Mouse (Mus musculus): ENCODE measurements around the gene AL731706.2. TPM values are rescaled to one million over a fixed set of nuclear protein-coding genes. Genes with fewer than 3 reads are reported as not detected.

AL731706.2 gene
- total and polyA plus RNA-seq, 3 experiments, result 8.3 to 75.9 TPM; not detected in 1

GRCm38 (mm10) chr2:136891951-136892371 lies 6.5 kb upstream of the AL731706.2 start (continued):
- TF ChIP-seq TCF12 (IDR thresholded peaks at IDR 0.05; ENCODE audit: low read depth, low read length) (0 out of 2 replicates have a peak, but pooled peaks have one; percentile 27), TBP (conservative IDR thresholded peaks at IDR 0.05; ENCODE audit: low read depth, low read length) (0 out of 2 replicates have a peak, but pooled peaks have one; percentile 57), POLR2A (IDR thresholded peaks at IDR 0.05; ENCODE audit: low read depth, low read length) (peak; percentile 86), RCOR1 (conservative IDR thresholded peaks at IDR 0.05; ENCODE audit: low read depth, low read length) (peak; percentile 100), ZMIZ1 (IDR thresholded peaks at IDR 0.05; ENCODE audit: low read depth, low read length) (no peak; the same call in 1 of the 2 replicates), CHD2 (IDR thresholded peaks at IDR 0.05; ENCODE audit: low read length) (no peak), SMC3 (IDR thresholded peaks at IDR 0.05; ENCODE audit: low read depth, low read length) (no peak), SIN3A (IDR thresholded peaks at IDR 0.05; ENCODE audit: low read length) (peak; percentile 29; the same call in 1 of the 2 replicates), IRF4 (IDR thresholded peaks at IDR 0.05; ENCODE audit: low read depth, low read length) (no peak), BHLHE40 (IDR thresholded peaks at IDR 0.05; ENCODE audit: low read depth, low read length) (no peak), MEF2A (IDR thresholded peaks at IDR 0.05; ENCODE audit: borderline replicate concordance, low read depth, low read length) (no peak; the same call in 1 of the 2 replicates), ZKSCAN1 (IDR thresholded peaks at IDR 0.05; ENCODE audit: borderline replicate concordance, low read depth, low read length) (no peak)

DNA sequence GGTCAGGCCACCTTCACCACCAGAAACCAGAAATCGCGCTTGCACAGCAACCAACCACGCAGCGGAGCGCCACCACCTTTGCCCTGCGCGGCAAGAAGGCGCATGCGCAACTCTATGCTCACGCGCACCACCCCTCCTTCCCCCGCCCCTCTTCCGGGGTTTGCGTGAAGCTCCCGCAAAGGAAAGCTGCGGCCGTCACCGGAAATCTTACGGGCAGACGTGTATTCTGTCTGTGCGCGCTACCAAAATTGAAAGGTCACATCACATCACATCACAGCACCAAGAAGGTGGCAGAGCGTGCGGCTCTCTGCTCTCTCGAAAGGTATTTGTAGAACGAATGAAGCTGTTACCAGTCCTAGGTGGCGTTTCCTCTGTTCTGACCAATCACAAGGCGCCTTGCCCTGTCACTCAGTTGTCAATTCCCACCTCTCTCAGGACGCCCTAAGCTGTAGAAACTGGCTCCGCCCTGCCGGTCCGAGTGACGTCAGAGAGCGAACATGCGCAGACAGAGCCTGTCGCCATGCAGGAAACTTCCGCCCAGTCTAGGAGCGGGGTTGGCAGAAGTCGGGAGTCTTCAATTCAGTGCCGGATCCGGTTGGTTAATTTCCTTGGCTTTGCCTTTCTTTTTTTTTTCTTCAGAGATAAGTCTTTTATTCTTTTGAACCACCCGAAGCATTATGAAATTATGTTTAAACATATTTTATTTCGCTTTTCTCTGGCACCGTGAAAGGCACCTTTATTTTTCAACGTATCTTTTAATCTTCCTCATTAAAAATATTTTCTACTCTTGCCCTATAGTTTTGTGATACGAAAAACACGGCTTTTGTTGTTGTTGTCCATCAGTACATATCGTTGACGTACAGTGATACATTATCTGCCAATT lies 5.8 kb upstream of the AL731706.2 start, which contains the start of the genes Slx4ip, AL731706.1 and Mkks:
Slx4ip (plus strand) TSS at position 151 of the 883 bp plus-strand sequence.
AL731706.1 (minus strand) TSS at position 322 of the 883 bp plus-strand sequence.
Mkks (minus strand) TSS at position 322 of the 883 bp plus-strand sequence.
- peak; percentile 99 for DNase-seq (ENCODE audit: extremely low read depth)
- TF ChIP-seq JUND (conservative IDR thresholded peaks at IDR 0.05; ENCODE audit: low read depth, low read length) (0 out of 2 replicates have a peak, but pooled peaks have one; percentile 8), CHD1 (IDR thresholded peaks at IDR 0.05; ENCODE audit: low read depth, low read length) (0 out of 2 replicates have a peak, but pooled peaks have one; percentile 25), BHLHE40 (IDR thresholded peaks at IDR 0.05; ENCODE audit: low read depth, low read length) (peak; percentile 54; the same call in 1 of the 2 replicates), ETS1 (conservative IDR thresholded peaks at IDR 0.05; ENCODE audit: low read depth, low read length) (0 out of 2 replicates have a peak, but pooled peaks have one; percentile 4), MEF2A (IDR thresholded peaks at IDR 0.05; ENCODE audit: borderline replicate concordance, low read depth, low read length) (no peak), ZKSCAN1 (IDR thresholded peaks at IDR 0.05; ENCODE audit: borderline replicate concordance, low read depth, low read length) (no peak), JUN (IDR thresholded peaks at IDR 0.05; ENCODE audit: insufficient read depth, low read depth, low read length) (0 out of 2 replicates have a peak, but pooled peaks have one; percentile 16), EP300 (IDR thresholded peaks at IDR 0.05; ENCODE audit: low read length) (no peak), HCFC1 (IDR thresholded peaks at IDR 0.05; ENCODE audit: low read depth, low read length) (peak; percentile 72), POLR2A (IDR thresholded peaks at IDR 0.05; ENCODE audit: low read depth, low read length) (peak; percentile 79), TBP (conservative IDR thresholded peaks at IDR 0.05; ENCODE audit: low read depth, low read length) (peak; percentile 84), ELF1 (IDR thresholded peaks at IDR 0.05; ENCODE audit: low read depth, low read length) (peak; percentile 88), MYC (IDR thresholded peaks at IDR 0.05; ENCODE audit: low read depth, low read length) (no peak), CHD2 (IDR thresholded peaks at IDR 0.05; ENCODE audit: low read length) (peak; percentile 55; the same call in 1 of the 2 replicates), E2F4 (IDR thresholded peaks at IDR 0.05; ENCODE audit: insufficient replicate concordance, low read depth, low read length) (no peak), ZC3H11A (IDR thresholded peaks at IDR 0.05; ENCODE audit: low read depth, low read length) (no peak), NELFE (IDR thresholded peaks at IDR 0.05; ENCODE audit: low read depth, low read length) (peak; percentile 92; the same call in 1 of the 2 replicates), IRF4 (IDR thresholded peaks at IDR 0.05; ENCODE audit: low read depth, low read length) (peak; percentile 10; the same call in 1 of the 2 replicates), POLR2AphosphoS2 (IDR thresholded peaks at IDR 0.05; ENCODE audit: low read depth, low read length) (peak; percentile 86), SIN3A (IDR thresholded peaks at IDR 0.05; ENCODE audit: low read length) (peak; percentile 49; the same call in 1 of the 2 replicates), USF1 (IDR thresholded peaks at IDR 0.05; ENCODE audit: low read depth, low read length) (no peak), NRF1 (IDR thresholded peaks at IDR 0.05; ENCODE audit: low read depth, low read length) (peak; percentile 85), KAT2A (IDR thresholded peaks at IDR 0.05; ENCODE audit: insufficient replicate concordance, low read length) (peak; percentile 75; the same call in 1 of the 2 replicates), MAX (IDR thresholded peaks at IDR 0.05; ENCODE audit: low read length) (peak; percentile 87; the same call in 1 of the 2 replicates), SMC3 (IDR thresholded peaks at IDR 0.05; ENCODE audit: low read depth, low read length) (no peak), CTCF (conservative IDR thresholded peaks at IDR 0.05 in 1 of 2, IDR thresholded peaks at IDR 0.05 in 1 of 2; ENCODE audit: low read depth in 2 of 2, low read length in 2 of 2) (no peak), TCF12 (IDR thresholded peaks at IDR 0.05; ENCODE audit: low read depth, low read length) (peak; percentile 69), RCOR1 (conservative IDR thresholded peaks at IDR 0.05; ENCODE audit: low read depth, low read length) (no peak), ZNF384 (IDR thresholded peaks at IDR 0.05; ENCODE audit: low read depth, low read length) (no peak), ZMIZ1 (IDR thresholded peaks at IDR 0.05; ENCODE audit: low read depth, low read length) (peak; percentile 71), MAZ (IDR thresholded peaks at IDR 0.05; ENCODE audit: low read depth, low read length) (peak; percentile 85; the same call in 1 of the 2 replicates)
- Histone ChIP-seq H3K9me3 (replicated peaks; ENCODE audit: low read length) (no peaks in the 10 kb centered on the region), H3K27ac (ENCODE audit: insufficient read depth, low read depth) (peak within 1 kb of the TSS; percentile 58), H3K9ac (ENCODE audit: insufficient read depth, low read depth) (peak within 1 kb of the TSS; percentile 69), H3K4me3 (replicated peaks in 1 of 3; ENCODE audit: low read depth in 2 of 3, low read length in 2 of 3, poor library complexity in 1 of 3) (peak within 1 kb of the TSS; percentile 73 to 87 (median 82)), H3K36me3 (replicated peaks in 1 of 2; ENCODE audit: control insufficient read depth in 1 of 2, insufficient read depth in 1 of 2, low read length in 1 of 2) (peaks cover 0 to 6% of the 10 kb centered on the region in 2 experiments), H3K4me1 (ENCODE audit: control insufficient read depth in 1 of 2, insufficient read depth in 2 of 2) (peaks cover 0 to 44% of the 10 kb centered on the region in 2 experiments; a peak in 2 of 4 replicates), H3K4me2 (ENCODE audit: insufficient read depth, low read depth, poor library complexity, severe bottlenecking) (peak within 1 kb of the TSS; percentile 82), H3K27me3 (replicated peaks) (no peaks in the 10 kb centered on the region), H3K79me2 (replicated peaks; ENCODE audit: control insufficient read depth, extremely low read depth, insufficient read depth, poor library complexity, severe bottlenecking) (peaks cover 15% of the 10 kb centered on the region)
- dilution Hi-C loops (cut with MboI; ENCODE audit: extremely low pct_ligation_motif_present, extremely low pct_unique_long_range_greater_than_20kb, low sequenced_read_pairs), result no loop called here
- in situ Hi-C loops (cut with MboI; ENCODE audit: low pct_ligation_motif_present, low pct_unique_long_range_greater_than_20kb, low sequenced_read_pairs), result no loop called here
